Mouse (Mus musculus): ENCODE data around the gene Pde3a.

GRCm38 (mm10) chr6:141474696-141475095 is 225.6 kb downstream of the Pde3a start:
- no peak for TF ChIP-seq CTCF (IDR thresholded peaks at IDR 0.05; ENCODE audit: low read depth, low read length)
- TF ChIP-seq POLR2A (IDR thresholded peaks at IDR 0.05; ENCODE audit: extremely low read depth, insufficient read depth, low read length), result no peak

Measured in liver, adult 2 months (tissue).